Mouse (Mus musculus): Measurements from ENCODE around the gene Ccer1.

GRCm38 (mm10) chr10:97689425-97689824, 3.4 kb upstream of the Ccer1 start:
- TF ChIP-seq CTCF (IDR thresholded peaks at IDR 0.05; ENCODE audit: low read depth, low read length): no peak
- no peak for TF ChIP-seq POLR2A (IDR thresholded peaks at IDR 0.05; ENCODE audit: borderline replicate concordance, low read depth, low read length)
